26 mouse cellular contexts compared by ENCODE assay signal in genomic region chr6:136139967-136140366, GRCm38 (mm10). TPM values are rescaled to one million over a fixed set of nuclear protein-coding genes. Genes with fewer than 3 reads are reported as not detected.
"Had no signal": no experiment of that assay in that cellular context is flagged by ENCODE, and none has a peak within 500 bp of the region (broad histone marks: within the 10 kb centered on the region; RNA-seq: fewer than 3 reads in every experiment).

No protein-coding gene starts in this region.

- H3K27me3 ChIP-seq: heart, embryonic 13.5 days; heart, embryonic 15.5 days; hindbrain, embryonic 13.5 days; hindbrain, embryonic 15.5 days; kidney, embryonic 15.5 days; limb, embryonic 13.5 days; liver, embryonic 13.5 days; liver, embryonic 15.5 days had no signal

- H3K4me1 ChIP-seq: heart, embryonic 13.5 days; heart, embryonic 15.5 days; hindbrain, embryonic 15.5 days; kidney, embryonic 15.5 days; limb, embryonic 13.5 days; liver, embryonic 13.5 days; liver, embryonic 15.5 days had no signal

- ATAC-seq: forebrain, postnatal 0 days; hindbrain, postnatal 0 days; intestine, embryonic 16.5 days had no signal

- H3K36me3 ChIP-seq: heart, embryonic 13.5 days; heart, embryonic 15.5 days; hindbrain, embryonic 13.5 days; hindbrain, embryonic 15.5 days; kidney, embryonic 15.5 days; limb, embryonic 13.5 days; liver, embryonic 13.5 days; liver, embryonic 15.5 days had no signal

- H3K4me3 ChIP-seq: heart, adult 2 months; heart, embryonic 13.5 days; heart, embryonic 15.5 days; hindbrain, embryonic 13.5 days; hindbrain, embryonic 15.5 days; kidney, embryonic 15.5 days; limb, embryonic 13.5 days; liver, embryonic 13.5 days; liver, embryonic 15.5 days had no signal

- H3K4me2 ChIP-seq: heart, embryonic 11.5 days; heart, embryonic 13.5 days; heart, embryonic 15.5 days; hindbrain, embryonic 13.5 days; hindbrain, embryonic 15.5 days; kidney, embryonic 15.5 days; limb, embryonic 13.5 days; liver, embryonic 11.5 days; liver, embryonic 13.5 days; liver, embryonic 15.5 days had no signal

- H3K9ac ChIP-seq: forebrain, postnatal 0 days; heart, embryonic 13.5 days; heart, embryonic 15.5 days; hindbrain, embryonic 13.5 days; hindbrain, embryonic 15.5 days; kidney, embryonic 15.5 days; limb, embryonic 13.5 days; liver, embryonic 13.5 days; liver, embryonic 15.5 days had no signal

- DNase-seq: forebrain, postnatal 0 days; gastrocnemius, postnatal 14 days; gastrocnemius, postnatal 36 days; heart, adult 2 months; heart, postnatal 14 days; heart, postnatal 36 days; kidney, adult 11 months; kidney, adult 8-10 months; kidney, postnatal 14 days; layer of hippocampus, adult 9-11 months; layer of hippocampus, postnatal 36 days; liver; liver, embryonic 13.5 days had no signal

- H3K27ac ChIP-seq: heart, adult 2 months; heart, embryonic 13.5 days; heart, embryonic 15.5 days; hindbrain, embryonic 13.5 days; hindbrain, embryonic 15.5 days; hindbrain, postnatal 0 days; kidney, embryonic 15.5 days; limb, embryonic 13.5 days; liver, embryonic 13.5 days; liver, embryonic 15.5 days had no signal

- H3K9me3 ChIP-seq: heart, embryonic 13.5 days; heart, embryonic 15.5 days; hindbrain, embryonic 13.5 days; hindbrain, embryonic 15.5 days; kidney, embryonic 15.5 days; limb, embryonic 13.5 days; liver, embryonic 15.5 days had no signal

RNA-seq across cellular contexts. Expression of gene Grin2b, which starts 33.3 kb away (rescaled TPM):
- polyA plus RNA-seq: heart, postnatal 0 days; intestine, embryonic 16.5 days; large intestine, adult 2 months; liver, embryonic 15.5 days had no signal
